Mouse (Mus musculus) embryonic fibroblast, embryonic 13.5 days (primary cell): ENCODE results near the gene Gpam.

Source experiments
- CTCF ChIP-seq: IDR thresholded peaks from 2 replicates; pipeline ENCODE4 v1.5.1; 2011; ENCODE audit warnings: mild to moderate bottlenecking, control low read depth, low read length, moderate library complexity, borderline replicate concordance; ENCODE audit not compliant: insufficient read depth
- POLR2A ChIP-seq: IDR thresholded peaks from 2 replicates; pipeline ENCODE4 v1.6.1; 2011; ENCODE audit warnings: low read depth, mild to moderate bottlenecking, control low read depth, low read length, moderate library complexity

GRCm38 (mm10) chr19:55107896-55108295, 19.1 kb downstream of the Gpam start:
- TF ChIP-seq CTCF (no peak), POLR2A (no peak)
